Mouse (Mus musculus): Measurements from ENCODE around the gene Clec16a. TPM values are rescaled to one million over a fixed set of nuclear protein-coding genes. Genes with fewer than 3 reads are reported as not detected.

Gene Clec16a
- polyA plus RNA-seq, 1 experiment from 2014 or later = 53.9 TPM

DNA sequence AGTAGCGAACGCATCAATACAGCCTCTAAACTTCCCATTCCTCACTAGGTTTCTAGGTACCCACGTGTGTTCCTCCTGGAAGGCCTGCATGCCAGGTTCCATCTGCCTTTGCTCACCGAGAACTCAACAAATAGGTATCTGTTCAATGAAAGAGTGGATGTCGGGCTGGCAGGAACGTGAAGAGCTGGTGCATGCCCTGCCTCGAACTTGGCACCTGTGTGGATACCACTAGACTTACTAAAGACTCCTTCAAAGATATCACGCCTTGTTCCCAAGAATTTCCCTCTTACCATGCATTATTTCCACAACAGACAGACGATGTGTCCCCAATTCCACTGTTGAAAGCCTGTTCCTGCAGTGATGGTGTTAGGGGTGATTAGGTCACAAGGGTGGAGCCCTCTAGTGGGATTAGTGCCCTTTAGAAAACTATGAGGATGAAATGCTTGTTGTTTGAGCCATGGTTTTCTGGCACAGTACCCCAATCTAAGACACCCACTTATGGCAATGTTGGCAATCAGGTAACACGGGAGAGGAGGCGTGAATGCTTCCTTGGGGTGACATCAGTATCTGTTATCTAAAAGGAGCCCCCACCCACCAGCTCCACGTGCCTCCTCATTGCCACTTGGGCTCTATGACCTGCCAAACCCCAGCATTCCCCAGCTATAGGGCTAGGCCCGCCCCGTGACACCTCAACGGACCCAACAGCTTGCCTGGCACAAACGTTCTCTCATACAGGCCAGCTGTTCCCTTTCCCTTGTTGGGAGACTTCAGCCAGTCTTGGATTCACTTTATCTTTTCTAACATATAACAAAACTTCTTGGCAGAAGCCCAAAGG, 4.2 kb upstream of the Clec16a start:
- Histone ChIP-seq H3K27ac (no peak overlapping the region), H3K4me1 (peaks cover 38% of the 10 kb centered on the region), H3K9me3 (no peaks in the 10 kb centered on the region), H3K27me3 (no peaks in the 10 kb centered on the region), H3K36me3 (replicated peaks) (no peaks in the 10 kb centered on the region), H3K4me2 (peak overlapping the region; percentile 88), H3K4me3 (replicated peaks) (peak overlapping the region; percentile 66), H3K9ac (peak overlapping the region; percentile 85)
- WGBS = 77% methylated on average over 16 of the region's 16 CpGs
- no peak for ATAC-seq (ENCODE audit: low FRiP score)

DNA sequence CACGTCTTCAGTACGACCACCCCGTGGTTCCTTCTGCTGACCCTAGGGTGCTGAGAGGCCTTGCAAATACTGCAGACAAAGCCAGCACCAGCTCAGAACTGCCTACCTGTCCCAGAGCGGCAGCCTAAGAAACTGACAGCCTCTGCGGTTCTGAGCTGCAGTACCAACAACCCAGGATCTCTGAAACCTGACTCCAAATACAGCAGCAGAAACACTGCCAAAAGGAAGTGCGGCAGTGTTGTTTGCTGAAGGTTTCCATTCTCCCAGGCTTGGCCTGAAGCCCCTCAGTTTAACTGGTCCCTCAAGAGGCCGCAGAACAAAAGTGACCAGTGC, 3.6 kb upstream of the Clec16a start:
- peak overlapping the region; percentile 85 for H3K9ac ChIP-seq
- 0 out of 2 replicates have a peak overlapping the region, but pooled peaks have one; percentile 8 for H3K27ac ChIP-seq
- ATAC-seq (ENCODE audit: low FRiP score) = no peak
- no peaks in the 10 kb centered on the region for H3K27me3 ChIP-seq
- peaks cover 44% of the 10 kb centered on the region for H3K4me1 ChIP-seq
- no peaks in the 10 kb centered on the region for H3K9me3 ChIP-seq
- H3K4me2 ChIP-seq = peak overlapping the region; percentile 88
- no peaks in the 10 kb centered on the region for H3K36me3 ChIP-seq (replicated peaks)
- 32% methylated on average over 7 of the region's 7 CpGs for WGBS
- peak overlapping the region; percentile 66 for H3K4me3 ChIP-seq (replicated peaks)

DNA sequence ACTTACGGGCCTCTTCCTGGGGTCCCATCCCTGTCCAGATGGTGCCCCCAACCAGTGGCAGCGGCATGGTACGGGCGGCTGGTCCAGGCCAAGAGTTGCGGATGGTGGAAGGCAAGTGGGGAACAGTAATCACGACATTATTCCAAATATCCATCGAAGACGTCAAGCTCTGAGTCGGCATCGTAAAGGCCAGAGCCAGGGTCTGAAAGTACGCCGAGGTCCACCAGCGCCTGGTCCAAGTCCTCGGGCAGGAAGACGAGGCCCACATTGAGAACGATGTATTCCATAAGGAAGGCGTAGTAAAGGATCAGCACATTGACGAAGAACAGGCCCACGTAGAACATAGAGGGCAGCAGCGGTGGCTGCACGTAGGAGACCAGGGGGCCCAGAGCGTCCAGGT, 2.9 kb upstream of the Clec16a start:
- 3% methylated on average over 22 of the region's 22 CpGs for WGBS
- Histone ChIP-seq H3K4me2 (peak overlapping the region; percentile 88), H3K4me3 (replicated peaks) (peak overlapping the region; percentile 66), H3K27me3 (no peaks in the 10 kb centered on the region), H3K4me1 (peaks cover 51% of the 10 kb centered on the region), H3K27ac (peak overlapping the region; percentile 75; the same call in 1 of the 2 replicates), H3K9ac (peak overlapping the region; percentile 85), H3K9me3 (no peaks in the 10 kb centered on the region), H3K36me3 (replicated peaks) (no peaks in the 10 kb centered on the region)
- peak; percentile 16 for ATAC-seq (ENCODE audit: low FRiP score)

DNA sequence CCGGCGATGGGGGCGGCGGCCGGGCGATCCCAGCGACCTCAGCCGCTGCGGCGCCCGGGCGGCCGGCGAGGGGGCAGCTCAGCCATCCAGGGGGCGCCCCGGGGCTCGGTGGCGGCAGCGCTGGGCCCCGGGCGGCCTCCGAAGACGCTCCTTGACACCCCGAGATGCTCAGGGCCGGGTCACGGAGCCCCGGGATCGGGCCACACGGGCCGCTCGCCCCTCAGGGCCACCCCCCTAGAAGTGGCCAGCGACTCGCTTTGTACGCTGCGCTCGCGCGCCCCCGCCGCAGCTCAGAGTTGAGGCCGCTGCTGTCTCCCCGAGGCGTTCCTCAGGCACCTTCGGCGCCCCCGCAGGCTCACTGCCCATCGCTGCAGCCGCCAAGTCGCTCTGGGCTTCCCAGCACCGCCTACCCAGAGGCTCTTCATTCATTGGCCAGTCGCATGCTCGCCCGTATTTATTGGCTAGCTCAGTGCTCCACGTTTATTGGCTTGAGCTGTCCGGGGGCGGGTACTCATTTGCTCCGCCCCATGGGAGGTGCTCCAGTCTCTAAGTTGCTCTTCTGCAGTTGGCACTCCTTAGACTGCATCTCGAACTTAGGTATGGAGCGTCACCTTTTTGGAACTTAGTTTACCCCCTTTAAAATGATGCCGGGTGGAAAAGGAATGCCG, 2.3 kb upstream of the Clec16a start, which contains the start of gene Dexi:
Gene Dexi, minus strand, starts transcription at position 357 of the 668 bp plus-strand sequence.
- Histone ChIP-seq H3K27ac (peak within 1 kb of the TSS; percentile 75), H3K4me1 (peaks cover 54% of the 10 kb centered on the region), H3K36me3 (replicated peaks) (no peaks in the 10 kb centered on the region), H3K4me2 (peak within 1 kb of the TSS; percentile 88), H3K27me3 (no peaks in the 10 kb centered on the region), H3K4me3 (replicated peaks) (peak within 1 kb of the TSS; percentile 66), H3K9ac (peak within 1 kb of the TSS; percentile 85), H3K9me3 (no peaks in the 10 kb centered on the region)
- WGBS = under 1% methylated on average over 56 of the region's 61 CpGs
- ATAC-seq (ENCODE audit: low FRiP score) = peak; percentile 94

GRCm38 (mm10) chr16:10546865-10547264, 1.7 kb downstream of the Clec16a start:
- H3K4me1 ChIP-seq = peaks cover 23% of the 10 kb centered on the region
- no peaks in the 10 kb centered on the region for H3K9me3 ChIP-seq
- no peaks in the 10 kb centered on the region for H3K36me3 ChIP-seq (replicated peaks)
- ATAC-seq (ENCODE audit: low FRiP score) = no peak
- no peaks in the 10 kb centered on the region for H3K27me3 ChIP-seq
- WGBS = 87% methylated on average over 3 of the region's 3 CpGs
- H3K9ac ChIP-seq = no peak overlapping the region
- no peak overlapping the region; the same call in 1 of the 2 replicates for H3K4me2 ChIP-seq
- no peak overlapping the region for H3K4me3 ChIP-seq (replicated peaks)
- no peak overlapping the region for H3K27ac ChIP-seq

DNA sequence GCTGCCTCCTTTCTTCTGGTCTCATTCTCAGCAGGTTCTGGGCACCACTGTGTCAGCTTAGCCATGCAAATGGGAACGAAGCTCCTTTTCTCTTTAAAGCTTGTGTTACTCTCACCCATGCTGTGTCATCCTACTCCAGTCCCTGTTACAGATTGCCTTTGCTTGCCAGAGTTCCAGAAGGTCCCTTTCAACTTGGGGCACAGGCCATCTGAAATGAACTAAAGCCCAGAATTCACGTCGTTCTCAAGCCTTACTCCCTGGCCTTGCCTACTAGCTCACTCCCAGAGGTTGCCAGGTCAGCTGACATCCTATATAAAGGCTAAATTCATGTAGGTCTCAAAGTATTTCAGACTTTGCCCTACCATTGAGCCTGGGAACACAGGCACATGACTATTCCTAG, 3.8 kb downstream of the Clec16a start:
- H3K9me3 ChIP-seq = no peaks in the 10 kb centered on the region
- no peak overlapping the region for H3K27ac ChIP-seq
- H3K9ac ChIP-seq = no peak overlapping the region
- H3K4me2 ChIP-seq = no peak overlapping the region
- ATAC-seq (ENCODE audit: low FRiP score) = no peak
- H3K36me3 ChIP-seq (replicated peaks) = no peaks in the 10 kb centered on the region
- WGBS = 67% methylated on average over 3 of the region's 3 CpGs
- no peaks in the 10 kb centered on the region for H3K27me3 ChIP-seq
- no peak overlapping the region for H3K4me3 ChIP-seq (replicated peaks)
- peaks cover 19% of the 10 kb centered on the region for H3K4me1 ChIP-seq

DNA sequence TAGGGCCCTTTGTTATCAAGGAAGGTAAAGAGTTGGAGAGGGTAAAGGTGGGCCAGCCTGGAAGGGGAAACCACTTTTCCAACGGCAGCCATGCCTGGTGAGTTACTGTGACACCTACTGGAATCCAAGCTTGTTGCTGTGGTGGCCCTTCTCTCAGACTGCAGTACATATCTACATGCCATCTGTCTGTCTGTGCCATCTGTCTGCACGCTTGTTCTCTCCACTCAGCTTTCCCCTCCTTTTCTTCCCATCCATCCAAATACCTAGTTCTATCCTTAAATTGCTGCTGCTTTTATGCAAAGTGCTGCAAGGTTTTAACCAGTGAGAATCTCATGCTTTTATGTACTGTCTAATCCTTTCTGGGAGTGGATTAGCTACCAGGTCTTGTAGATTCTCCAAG, 4.5 kb downstream of the Clec16a start:
- no peak for ATAC-seq (ENCODE audit: low FRiP score)
- no peaks in the 10 kb centered on the region for H3K27me3 ChIP-seq
- WGBS = 78% methylated on average over 2 of the region's 2 CpGs
- H3K9ac ChIP-seq = no peak overlapping the region
- no peak overlapping the region for H3K4me3 ChIP-seq (replicated peaks)
- H3K4me1 ChIP-seq = peaks cover 19% of the 10 kb centered on the region
- no peak overlapping the region for H3K4me2 ChIP-seq
- no peaks in the 10 kb centered on the region for H3K36me3 ChIP-seq (replicated peaks)
- no peak overlapping the region for H3K27ac ChIP-seq
- no peaks in the 10 kb centered on the region for H3K9me3 ChIP-seq

DNA sequence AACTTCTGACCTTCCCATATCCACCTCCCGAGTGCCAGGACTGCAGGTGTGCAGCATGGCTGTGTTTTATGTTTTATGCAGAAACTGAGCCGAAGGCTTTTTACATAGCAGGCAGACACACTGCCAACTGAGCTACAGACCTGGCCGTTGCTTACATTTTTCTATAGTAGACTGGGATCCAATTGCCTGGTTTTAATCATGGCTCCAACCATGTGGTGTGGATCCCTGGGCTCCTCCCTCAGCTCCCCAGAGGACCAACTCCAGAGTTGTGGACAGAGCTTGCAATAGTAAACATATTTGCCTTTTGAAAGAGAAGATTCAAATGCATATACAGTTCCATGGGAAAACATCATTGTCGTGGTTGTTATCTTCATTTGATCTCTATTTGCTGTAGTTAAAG, 6.5 kb downstream of the Clec16a start:
- Histone ChIP-seq H3K36me3 (replicated peaks) (no peaks in the 10 kb centered on the region), H3K9me3 (no peaks in the 10 kb centered on the region), H3K4me3 (replicated peaks) (no peak overlapping the region), H3K4me2 (no peak overlapping the region), H3K27me3 (no peaks in the 10 kb centered on the region), H3K27ac (no peak overlapping the region), H3K4me1 (peaks cover 9% of the 10 kb centered on the region), H3K9ac (no peak overlapping the region)
- ATAC-seq (ENCODE audit: low FRiP score) = no peak
- 87% methylated on average over 4 of the region's 4 CpGs for WGBS

GRCm38 (mm10) chr16:10553858-10554257, 8.7 kb downstream of the Clec16a start:
- H3K9me3 ChIP-seq = no peaks in the 10 kb centered on the region
- no peak overlapping the region for H3K27ac ChIP-seq
- no peaks in the 10 kb centered on the region for H3K4me1 ChIP-seq
- no peak overlapping the region for H3K4me2 ChIP-seq
- no peak overlapping the region for H3K4me3 ChIP-seq (replicated peaks)
- no peaks in the 10 kb centered on the region for H3K36me3 ChIP-seq (replicated peaks)
- no peak overlapping the region for H3K9ac ChIP-seq
- no peak for ATAC-seq (ENCODE audit: low FRiP score)
- WGBS = 88% methylated on average over 2 of the region's 2 CpGs
- no peaks in the 10 kb centered on the region for H3K27me3 ChIP-seq

GRCm38 (mm10) chr16:10559991-10560390, 14.9 kb downstream of the Clec16a start:
- peaks cover 12% of the 10 kb centered on the region for H3K36me3 ChIP-seq (replicated peaks)
- no peaks in the 10 kb centered on the region for H3K4me1 ChIP-seq
- no peak overlapping the region for H3K27ac ChIP-seq
- H3K27me3 ChIP-seq = no peaks in the 10 kb centered on the region
- H3K4me2 ChIP-seq = no peak overlapping the region
- no peak overlapping the region for H3K9ac ChIP-seq
- H3K4me3 ChIP-seq (replicated peaks) = no peak overlapping the region
- H3K9me3 ChIP-seq = no peaks in the 10 kb centered on the region
- ATAC-seq (ENCODE audit: low FRiP score) = no peak
- WGBS = 94% methylated on average over 8 of the region's 8 CpGs

DNA sequence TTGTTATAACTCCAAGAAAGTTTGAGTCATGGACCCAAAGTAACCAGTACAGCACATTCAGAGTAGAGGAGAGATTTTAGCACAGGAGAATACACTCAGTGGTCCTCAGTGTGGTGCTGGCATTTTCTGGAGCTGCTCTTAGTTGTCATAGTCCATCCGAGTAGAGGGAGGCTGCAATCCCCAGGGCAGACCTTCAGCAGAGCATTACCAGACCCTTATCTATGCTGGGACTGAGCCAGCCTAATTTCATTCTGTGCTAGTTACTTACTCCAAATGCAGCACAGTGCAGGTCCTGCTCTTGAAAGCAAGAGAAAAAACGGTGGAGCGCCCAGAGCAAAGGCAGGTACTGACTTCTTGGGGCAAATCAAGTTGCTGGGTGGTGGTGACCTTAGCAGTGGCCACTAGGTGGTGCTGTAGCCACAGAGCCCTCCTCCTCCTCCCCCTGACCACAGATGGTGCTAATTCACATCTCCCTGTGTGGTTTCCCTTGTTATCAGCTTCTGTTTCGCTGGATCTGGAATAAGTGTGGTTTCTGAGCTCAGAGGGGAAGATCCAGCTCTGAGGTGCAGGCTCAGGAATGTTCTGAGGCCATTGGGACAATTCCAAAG, 20.2 kb downstream of the Clec16a start:
- Histone ChIP-seq H3K4me2 (no peak overlapping the region), H3K4me1 (no peaks in the 10 kb centered on the region), H3K27me3 (no peaks in the 10 kb centered on the region), H3K9ac (no peak overlapping the region), H3K36me3 (replicated peaks) (peaks cover 30% of the 10 kb centered on the region), H3K27ac (no peak overlapping the region), H3K4me3 (replicated peaks) (no peak overlapping the region), H3K9me3 (no peaks in the 10 kb centered on the region)
- WGBS = 42% methylated on average over 4 of the region's 4 CpGs
- peak; percentile 81 for ATAC-seq (ENCODE audit: low FRiP score)

GRCm38 (mm10) chr16:10567153-10567552, 22.0 kb downstream of the Clec16a start:
- peaks cover 23% of the 10 kb centered on the region for H3K36me3 ChIP-seq (replicated peaks)
- no peak overlapping the region for H3K4me2 ChIP-seq
- H3K9me3 ChIP-seq = no peaks in the 10 kb centered on the region
- H3K4me1 ChIP-seq = no peaks in the 10 kb centered on the region
- no peak overlapping the region for H3K27ac ChIP-seq
- no peak for ATAC-seq (ENCODE audit: low FRiP score)
- no peaks in the 10 kb centered on the region for H3K27me3 ChIP-seq
- no peak overlapping the region for H3K4me3 ChIP-seq (replicated peaks)
- H3K9ac ChIP-seq = no peak overlapping the region
- 95% methylated on average over 4 of the region's 4 CpGs for WGBS
